Mouse (Mus musculus) CH12.LX (cell line): ENCODE measurements around the gene S100a10.

ENCODE experiments used
- CTCF ChIP-seq, 2 experiments: IDR thresholded peaks in 1 of 2; conservative IDR thresholded peaks in 1 of 2; 2 replicates each; pipeline ENCODE4 v1.5.1; 2011 to 2012; ENCODE audit warnings: low read depth in 2 of 2, low read length in 2 of 2, improper control_type of control experiment in 1 of 2, inconsistent platforms in 1 of 2, mild to moderate bottlenecking in 1 of 2, moderate library complexity in 1 of 2
- NELFE ChIP-seq: IDR thresholded peaks from 2 replicates; pipeline ENCODE4 v1.6.1; 2011; ENCODE audit warnings: low read depth, low read length, improper control_type of control experiment
- POLR2A ChIP-seq: IDR thresholded peaks from 2 replicates; pipeline ENCODE4 v1.6.1; 2011; ENCODE audit warnings: low read depth, mild to moderate bottlenecking, improper control_type of control experiment, low read length
- RAD21 ChIP-seq: IDR thresholded peaks from 2 replicates; pipeline ENCODE4 v1.6.1; 2011; ENCODE audit warnings: low read depth, mild to moderate bottlenecking, low read length, improper control_type of control experiment, moderate library complexity
- ZNF384 ChIP-seq: IDR thresholded peaks from 2 replicates; pipeline ENCODE4 v1.6.1; 2012; ENCODE audit warnings: low read depth, low read length, improper control_type of control experiment, inconsistent platforms

GRCm38 (mm10) chr3:93592100-93592499 lies 37.2 kb downstream of the S100a10 start:
- no peak for TF ChIP-seq RAD21
- TF ChIP-seq CTCF (conservative IDR thresholded peaks at IDR 0.05 in 1 of 2, IDR thresholded peaks at IDR 0.05 in 1 of 2; ENCODE audit: low read depth in 2 of 2, low read length in 2 of 2): no peak
- TF ChIP-seq NELFE: no peak
- no peak for TF ChIP-seq ZNF384
- no peak for TF ChIP-seq POLR2A
